Mouse (Mus musculus) heart, postnatal 0 days (tissue): ENCODE results near the gene Eml4.

ENCODE experiments used
- CTCF ChIP-seq: IDR thresholded peaks from 2 replicates; pipeline ENCODE4 v1.5.1; 2016; ENCODE audit warnings: antibody characterized with exemption, control low read depth, low read depth
- EP300 ChIP-seq: IDR thresholded peaks from 2 replicates; pipeline ENCODE4 v1.6.1; 2016; ENCODE audit warnings: antibody characterized with exemption, low read depth

- no peak for TF ChIP-seq CTCF
- no peak for TF ChIP-seq EP300
Measured at GRCm38 (mm10) chr17:83524753-83525152, 174.0 kb downstream of the Eml4 start.
